13 mouse cellular contexts compared by ENCODE assay signal in genomic region chr14:31164067-31164466, GRCm38 (mm10). TPM values are rescaled to one million over a fixed set of nuclear protein-coding genes. Genes with fewer than 3 reads are reported as not detected.
DNase-seq lines count a peak whose midpoint lies in the region; ATAC-seq and TF ChIP-seq lines count a peak whose summit lies in the region.
"Had no signal": no experiment of that assay in that cellular context is flagged by ENCODE, and none has a peak within 500 bp of the region (broad histone marks: within the 10 kb centered on the region; RNA-seq: fewer than 3 reads in every experiment).

No protein-coding gene starts in this region.

- no peaks in the 10 kb centered on the region for H3K9me3 ChIP-seq in forebrain, embryonic 13.5 days (replicated peaks)
- no peaks in the 10 kb centered on the region for H3K9me3 ChIP-seq in forebrain, embryonic 10.5 days
- H3K9me3 ChIP-seq in MEL (replicated peaks; ENCODE audit: insufficient read depth, low read length), result no peaks in the 10 kb centered on the region
- no peaks in the 10 kb centered on the region for H3K9me3 ChIP-seq in limb, embryonic 10.5 days (replicated peaks)
- H3K9me3 ChIP-seq: midbrain, embryonic 10.5 days had no signal

- 0 out of 2 replicates have a peak, but pooled peaks have one; percentile 43 for ATAC-seq in forebrain, embryonic 13.5 days
- ATAC-seq: intestine, embryonic 16.5 days had no signal

- H3K79me2 ChIP-seq in MEL (ENCODE audit: control insufficient read depth, insufficient read depth, low read length, poor library complexity), result no peaks in the 10 kb centered on the region

- H3K27me3 ChIP-seq in forebrain, embryonic 13.5 days, result no peaks in the 10 kb centered on the region
- H3K27me3 ChIP-seq in forebrain, embryonic 10.5 days (ENCODE audit: poor library complexity, severe bottlenecking), result no peaks in the 10 kb centered on the region
- H3K27me3 ChIP-seq in MEL (ENCODE audit: control insufficient read depth in 1 of 2, insufficient read depth in 2 of 2, low read length in 2 of 2), result no peaks in the 10 kb centered on the region; a peak in 1 of 4 replicates
- H3K27me3 ChIP-seq in limb, embryonic 10.5 days (ENCODE audit: low read depth, poor library complexity, severe bottlenecking), result no peaks in the 10 kb centered on the region

- no peaks in the 10 kb centered on the region for H3K36me3 ChIP-seq in forebrain, embryonic 13.5 days (ENCODE audit: poor library complexity, severe bottlenecking)
- no peaks in the 10 kb centered on the region for H3K36me3 ChIP-seq in forebrain, embryonic 10.5 days (replicated peaks)
- peaks cover 0 to 2% of the 10 kb centered on the region in 2 experiments; a peak in 1 of 4 replicates for H3K36me3 ChIP-seq in MEL (ENCODE audit: control insufficient read depth in 1 of 2, insufficient read depth in 2 of 2, low read length in 2 of 2)
- 0 out of 2 replicates have a peak, but pooled peaks cover 4% of the 10 kb centered on the region for H3K36me3 ChIP-seq in limb, embryonic 10.5 days
- H3K36me3 ChIP-seq: midbrain, embryonic 10.5 days had no signal

- TF ChIP-seq EP300 in MEL (IDR thresholded peaks at IDR 0.05; ENCODE audit: low read depth in 1 of 2, low read length in 2 of 2), result no peak

- no peak overlapping the region for H3K4me2 ChIP-seq in forebrain, embryonic 13.5 days

- H3K4me3 ChIP-seq in forebrain, embryonic 13.5 days, result no peak overlapping the region
- H3K4me3 ChIP-seq in forebrain, embryonic 10.5 days, result no peak overlapping the region
- H3K4me3 ChIP-seq in MEL (ENCODE audit: control insufficient read depth in 1 of 2, insufficient read depth in 1 of 2, low read depth in 2 of 2, low read length in 2 of 2), result peak overlapping the region in 1 of 2 experiments; percentile 11; a peak in 2 of 4 replicates
- H3K4me3 ChIP-seq in limb, embryonic 10.5 days, result no peak overlapping the region
- H3K4me3 ChIP-seq: midbrain, embryonic 10.5 days had no signal

- TF ChIP-seq CTCF in MEL (IDR thresholded peaks at IDR 0.05 in 2 of 3, conservative IDR thresholded peaks at IDR 0.05 in 1 of 3; ENCODE audit: control insufficient read depth in 1 of 3, insufficient read depth in 1 of 3, low read depth in 2 of 3, low read length in 3 of 3, poor library complexity in 1 of 3, severe bottlenecking in 1 of 3), result no peak

- TF ChIP-seq POLR2A in MEL (IDR thresholded peaks at IDR 0.05; ENCODE audit: control insufficient read depth in 1 of 2, insufficient read depth in 1 of 2, low read depth in 1 of 2, low read length in 2 of 2, poor library complexity in 1 of 2), result no peak

- H3K4me1 ChIP-seq in forebrain, embryonic 13.5 days, result 0 out of 2 replicates have a peak, but pooled peaks cover 3% of the 10 kb centered on the region
- H3K4me1 ChIP-seq in forebrain, embryonic 10.5 days, result peaks cover 31% of the 10 kb centered on the region
- peaks cover 0 to 14% of the 10 kb centered on the region in 2 experiments for H3K4me1 ChIP-seq in MEL (ENCODE audit: control insufficient read depth in 1 of 2, insufficient read depth in 2 of 2, low read length in 2 of 2)
- peaks cover 23% of the 10 kb centered on the region for H3K4me1 ChIP-seq in limb, embryonic 10.5 days

- no peak overlapping the region for H3K27ac ChIP-seq in forebrain, embryonic 13.5 days
- H3K27ac ChIP-seq in forebrain, embryonic 10.5 days, result no peak overlapping the region
- H3K27ac ChIP-seq in MEL (ENCODE audit: control insufficient read depth, low read depth, low read length), result no peak overlapping the region
- H3K27ac ChIP-seq in limb, embryonic 10.5 days, result no peak overlapping the region
- H3K27ac ChIP-seq: midbrain, embryonic 10.5 days had no signal

- H3K9ac ChIP-seq in forebrain, embryonic 13.5 days, result no peak overlapping the region; the same call in 1 of the 2 replicates
- H3K9ac ChIP-seq in MEL (ENCODE audit: control insufficient read depth, low read depth, low read length, poor library complexity, severe bottlenecking), result peak overlapping the region; percentile 28; the same call in 1 of the 2 replicates

- TF ChIP-seq RAD21 in MEL (IDR thresholded peaks at IDR 0.05; ENCODE audit: low read depth, low read length), result no peak

- no peak for DNase-seq in forebrain, embryonic 10.5 days (ENCODE audit: extremely low spot score, low spot score)
- peak; percentile 40 for DNase-seq in MEL (ENCODE audit: low read depth, low spot score)
- peak; percentile 87 for DNase-seq in cerebellum, adult 9-10 months
- DNase-seq in heart, postnatal 4 days, result peak; percentile 43
- no peak for DNase-seq in lung, postnatal 25 days (ENCODE audit: low spot score)
- DNase-seq in limb, embryonic 10.5 days (ENCODE audit: low spot score), result no peak
- no peak for DNase-seq in urinary bladder, postnatal 36 days (ENCODE audit: low spot score in 2 of 2)
- DNase-seq: kidney, postnatal 36 days; lung, adult 18-20 months had no signal

- 80% methylated on average over 8 of the region's 8 CpGs for WGBS in forebrain, embryonic 13.5 days
- WGBS in forebrain, embryonic 10.5 days, result 88% methylated on average over 8 of the region's 8 CpGs
- WGBS in limb, embryonic 10.5 days, result 85% methylated on average over 8 of the region's 8 CpGs

TF ChIP-seq in MEL, 35 proteins besides CTCF, POLR2A, EP300 and RAD21 (continues in another document):
- TF ChIP-seq USF1 (IDR thresholded peaks at IDR 0.05; ENCODE audit: low read depth, low read length) (no peak), GABPA (IDR thresholded peaks at IDR 0.05; ENCODE audit: low read depth, low read length) (no peak), GATA1 (IDR thresholded peaks at IDR 0.05; ENCODE audit: low read depth, low read length) (no peak), ZKSCAN1 (IDR thresholded peaks at IDR 0.05; ENCODE audit: low read depth, low read length) (no peak), RCOR1 (IDR thresholded peaks at IDR 0.05; ENCODE audit: low read depth, low read length) (no peak), MXI1 (IDR thresholded peaks at IDR 0.05; ENCODE audit: low read depth, low read length) (no peak), ZC3H11A (IDR thresholded peaks at IDR 0.05; ENCODE audit: low read depth, low read length) (no peak), USF2 (IDR thresholded peaks at IDR 0.05; ENCODE audit: borderline replicate concordance in 1 of 2, insufficient read depth in 1 of 2, low read depth in 1 of 2, low read length in 2 of 2) (no peak), MAFK (IDR thresholded peaks at IDR 0.05; ENCODE audit: borderline replicate concordance, low read depth, low read length) (no peak), CHD1 (IDR thresholded peaks at IDR 0.05; ENCODE audit: low read depth, low read length) (no peak), TCF12 (IDR thresholded peaks at IDR 0.05; ENCODE audit: low read depth, low read length) (no peak), NELFE (IDR thresholded peaks at IDR 0.05; ENCODE audit: low read depth, low read length) (no peak), KAT2A (conservative IDR thresholded peaks at IDR 0.05; ENCODE audit: low read depth, low read length) (no peak)

RNA-seq across cellular contexts. Expression of gene Stab1, which starts 4.4 kb away (rescaled TPM):
- polyA plus RNA-seq in forebrain, embryonic 13.5 days (2015; fragmentation: Nextera tagmentation; extraction: Ambion mirVana), result 13.5 and 16.3 TPM in 2 replicates
- 20.7 and 21.6 TPM in 2 replicates for polyA plus RNA-seq in forebrain, embryonic 10.5 days (2016; fragmentation: Nextera tagmentation; extraction: Ambion mirVana)
- 0.15 TPM in 1 of 2 replicates, not detected in the other for total RNA-seq in MEL (2012; rRNA removed)
- polyA plus RNA-seq in MEL (2012; ENCODE audit: insufficient read depth in 1 of 2, insufficient read length in 2 of 2, low read depth in 1 of 2, low replicate concordance in 2 of 2, missing spikeins in 1 of 2), result under 1 TPM in 1 of 2 experiments, not detected in 1; 0.40 TPM
- total RNA-seq in heart, postnatal 4 days (2021), result 10 to 100 TPM; 77.1 to 84.3 TPM
- 14.2 and 14.5 TPM in 2 replicates for polyA plus RNA-seq in limb, embryonic 10.5 days (2016; fragmentation: Nextera tagmentation; extraction: Ambion mirVana)
- total RNA-seq: hematopoietic stem cell, adult 5-6 weeks had no signal

RNA-seq across cellular contexts. Expression of gene Nt5dc2, which starts 33.2 kb away (rescaled TPM):
- 306 and 325 TPM in 2 replicates for polyA plus RNA-seq in forebrain, embryonic 13.5 days (2015; fragmentation: Nextera tagmentation; extraction: Ambion mirVana)
- polyA plus RNA-seq in forebrain, embryonic 10.5 days (2016; fragmentation: Nextera tagmentation; extraction: Ambion mirVana), result 558 and 609 TPM in 2 replicates
- 168 and 172 TPM in 2 replicates for total RNA-seq in MEL (2012; rRNA removed)
- 100 to 1,000 TPM; 291 to 349 TPM for polyA plus RNA-seq in MEL (2012; ENCODE audit: insufficient read depth in 1 of 2, insufficient read length in 2 of 2, low read depth in 1 of 2, low replicate concordance in 2 of 2, missing spikeins in 1 of 2)
- total RNA-seq in heart, postnatal 4 days (2021), result 10 to 100 TPM; 91.8 to 93.8 TPM
- polyA plus RNA-seq in limb, embryonic 10.5 days (2016; fragmentation: Nextera tagmentation; extraction: Ambion mirVana), result 638 and 656 TPM in 2 replicates

RNA-seq across cellular contexts. Expression of gene Smim4, which starts 35.3 kb away (rescaled TPM):
- polyA plus RNA-seq in forebrain, embryonic 13.5 days (2015; fragmentation: Nextera tagmentation; extraction: Ambion mirVana), result 76.6 and 82.2 TPM in 2 replicates
- polyA plus RNA-seq in forebrain, embryonic 10.5 days (2016; fragmentation: Nextera tagmentation; extraction: Ambion mirVana), result 58.3 and 58.8 TPM in 2 replicates
- 78.8 and 122 TPM in 2 replicates for total RNA-seq in MEL (2012; rRNA removed)
- 10 to 100 TPM in 1 of 2 experiments, not detected in 1; 87.8 TPM for polyA plus RNA-seq in MEL (2012; ENCODE audit: insufficient read depth in 1 of 2, insufficient read length in 2 of 2, low read depth in 1 of 2, low replicate concordance in 2 of 2, missing spikeins in 1 of 2)
- total RNA-seq in heart, postnatal 4 days (2021), result 10 to 100 TPM; 80.5 to 91.4 TPM
- 54.2 and 65.3 TPM in 2 replicates for polyA plus RNA-seq in limb, embryonic 10.5 days (2016; fragmentation: Nextera tagmentation; extraction: Ambion mirVana)

RNA-seq across cellular contexts. Expression of gene Tnnc1, which starts 44.0 kb away (rescaled TPM):
- 0.84 and 2.2 TPM in 2 replicates for polyA plus RNA-seq in forebrain, embryonic 13.5 days (2015; fragmentation: Nextera tagmentation; extraction: Ambion mirVana)
- polyA plus RNA-seq in forebrain, embryonic 10.5 days (2016; fragmentation: Nextera tagmentation; extraction: Ambion mirVana), result 0.67 and 0.84 TPM in 2 replicates
- not detected in 2 replicates for total RNA-seq in MEL (2012; rRNA removed)
- polyA plus RNA-seq in MEL (2012; ENCODE audit: insufficient read depth in 1 of 2, insufficient read length in 2 of 2, low read depth in 1 of 2, low replicate concordance in 2 of 2, missing spikeins in 1 of 2), result under 1 TPM in 1 of 2 experiments, not detected in 1; 0.19 TPM
- total RNA-seq in heart, postnatal 4 days (2021), result 1,000 to 10,000 TPM; 5,292 to 5,773 TPM
- 2.7 and 3.8 TPM in 2 replicates for polyA plus RNA-seq in limb, embryonic 10.5 days (2016; fragmentation: Nextera tagmentation; extraction: Ambion mirVana)
- total RNA-seq: hematopoietic stem cell, adult 5-6 weeks had no signal

RNA-seq across cellular contexts. Expression of gene Nisch, which starts 52.7 kb away (rescaled TPM):
- 298 and 341 TPM in 2 replicates for polyA plus RNA-seq in forebrain, embryonic 13.5 days (2015; fragmentation: Nextera tagmentation; extraction: Ambion mirVana)
- polyA plus RNA-seq in forebrain, embryonic 10.5 days (2016; fragmentation: Nextera tagmentation; extraction: Ambion mirVana), result 401 and 402 TPM in 2 replicates
- total RNA-seq in MEL (2012; rRNA removed), result 49.1 and 53.0 TPM in 2 replicates
- 100 to 1,000 TPM in 1 of 2 experiments, not detected in 1; 154 TPM for polyA plus RNA-seq in MEL (2012; ENCODE audit: insufficient read depth in 1 of 2, insufficient read length in 2 of 2, low read depth in 1 of 2, low replicate concordance in 2 of 2, missing spikeins in 1 of 2)
- total RNA-seq in heart, postnatal 4 days (2021), result 100 to 1,000 TPM; 301 to 310 TPM
- polyA plus RNA-seq in limb, embryonic 10.5 days (2016; fragmentation: Nextera tagmentation; extraction: Ambion mirVana), result 491 and 543 TPM in 2 replicates

Comparison
In these comparisons a context has a peak if more than half of its experiments do, and no peak if none do; other contexts are left out.
1. DNase-seq: peak in MEL (single experiment), cerebellum, adult 9-10 months (single experiment) and heart, postnatal 4 days (single experiment); none in forebrain, embryonic 10.5 days (single experiment), lung, postnatal 25 days (single experiment), limb, embryonic 10.5 days (single experiment) and urinary bladder, postnatal 36 days (0 of 2).
2. RNA of gene Stab1, which starts 4.4 kb away (polyA plus RNA-seq): 20.7 to 21.6 TPM in forebrain, embryonic 10.5 days, 13.5 to 16.3 TPM in forebrain, embryonic 13.5 days and 14.2 to 14.5 TPM in limb, embryonic 10.5 days; 0.40 TPM in MEL; every median in the first group is over 10 times any median in the second.